Mouse (Mus musculus): ENCODE measurements around the gene Gp6. TPM values are rescaled to one million over a fixed set of nuclear protein-coding genes. Genes with fewer than 3 reads are reported as not detected.
"Not testable (repeated sequence)": the region's sequence is repeated elsewhere in the genome, so short reads cannot be mapped to it uniquely, and the experiment has no call there.

Gene Gp6
- 0.08 TPM in 1 of 2 replicates, not detected in the other for polyA plus RNA-seq (2015; fragmentation: Nextera tagmentation; extraction: Ambion mirVana)

DNA sequence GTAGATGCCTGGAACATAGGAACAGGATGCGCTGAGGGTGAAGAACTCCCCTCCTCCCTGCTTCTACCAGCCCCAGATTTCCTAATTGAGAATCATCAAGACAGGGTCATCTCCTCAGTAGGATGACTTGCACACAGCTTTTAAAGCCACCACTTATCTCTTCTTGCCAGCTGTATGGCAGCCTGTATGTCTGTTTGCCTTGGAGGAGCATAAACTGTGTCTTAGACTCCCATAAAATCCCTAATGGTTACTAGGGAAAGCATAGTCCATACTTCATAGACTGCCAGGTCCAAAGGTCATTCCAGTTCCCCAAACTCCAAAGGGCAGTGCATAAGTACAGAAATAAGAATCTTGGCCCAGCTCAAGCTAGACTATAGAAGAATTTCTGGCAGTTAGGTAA is at the start of gene Gp6:
TSS of gene Gp6 (minus strand) at position 15 of the 400 bp plus-strand sequence.
- no peak for ATAC-seq (ENCODE audit: low FRiP score)
- Histone ChIP-seq H3K36me3 (no peaks in the 10 kb centered on the region), H3K9me3 (replicated peaks) (no peaks in the 10 kb centered on the region), H3K4me1 (no peaks in the 10 kb centered on the region), H3K27ac (replicated peaks) (no peak within 1 kb of the TSS), H3K9ac (replicated peaks) (no peak within 1 kb of the TSS), H3K4me2 (no peak within 1 kb of the TSS), H3K4me3 (replicated peaks) (no peak within 1 kb of the TSS), H3K27me3 (replicated peaks) (no peaks in the 10 kb centered on the region)
- WGBS, result 87% methylated on average over 1 of the region's 1 CpGs

DNA sequence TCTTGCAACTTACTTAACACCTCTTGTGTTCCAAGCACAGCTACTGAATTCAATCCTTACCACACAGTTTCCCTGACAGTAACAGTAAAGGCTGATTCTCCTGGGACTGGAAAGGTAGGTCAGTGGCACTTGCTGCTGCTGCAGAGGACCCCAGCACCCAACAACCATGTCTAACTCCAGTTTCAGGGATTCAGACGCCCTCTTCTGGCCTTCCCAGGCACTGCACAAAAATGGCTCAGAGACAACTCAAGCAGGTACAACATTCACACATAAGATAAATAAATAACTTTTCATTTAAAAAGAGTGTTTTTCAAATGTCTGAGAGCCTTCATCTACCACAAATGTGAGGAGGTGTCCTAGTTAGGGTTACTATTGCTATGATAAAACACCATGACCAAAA is 49.6 kb upstream of the Gp6 start:
- no peak overlapping the region for H3K9ac ChIP-seq (replicated peaks)
- no peak overlapping the region for H3K4me2 ChIP-seq
- no peak overlapping the region for H3K27ac ChIP-seq (replicated peaks)
- no peaks in the 10 kb centered on the region for H3K9me3 ChIP-seq (replicated peaks)
- no peaks in the 10 kb centered on the region for H3K27me3 ChIP-seq (replicated peaks)
- WGBS, result 8% methylated on average over 1 of the region's 1 CpGs
- no peak overlapping the region for H3K4me3 ChIP-seq (replicated peaks)
- no peak for ATAC-seq (ENCODE audit: low FRiP score)
- peaks cover 19% of the 10 kb centered on the region for H3K36me3 ChIP-seq
- H3K4me1 ChIP-seq, result peaks cover 18% of the 10 kb centered on the region

DNA sequence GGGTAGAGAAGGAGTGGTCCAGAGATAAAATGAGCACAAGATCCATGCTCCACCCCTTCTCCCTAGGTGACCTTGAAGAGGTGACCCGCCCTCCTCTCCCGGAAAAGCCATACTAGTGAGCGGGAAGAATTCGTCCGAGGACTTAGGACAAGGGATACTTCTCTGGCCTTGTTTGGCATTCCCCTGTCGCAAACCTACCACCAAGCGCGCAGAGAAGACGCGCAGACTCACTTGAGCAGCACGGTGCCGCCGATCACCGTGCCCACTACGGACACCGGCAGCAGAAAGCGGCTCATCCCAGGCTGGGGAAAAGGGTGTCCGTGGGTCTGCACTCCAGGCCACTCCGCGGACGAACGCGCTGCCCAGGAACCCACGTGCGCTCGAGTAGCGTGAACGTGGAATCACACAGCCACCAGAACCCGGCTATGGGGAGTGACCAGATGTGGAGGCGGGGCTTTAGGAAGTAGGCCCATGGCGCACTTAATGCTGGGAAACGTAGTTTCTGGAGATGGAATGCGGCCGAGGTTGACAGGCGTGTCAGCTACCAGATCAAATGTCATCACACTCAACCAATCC is 47.8 kb upstream of the Gp6 start, which contains the start of gene Rdh13:
TSS of gene Rdh13 (minus strand) at position 434 of the 576 bp plus-strand sequence.
- Histone ChIP-seq H3K27ac (replicated peaks) (peak within 1 kb of the TSS; percentile 87), H3K27me3 (replicated peaks) (no peaks in the 10 kb centered on the region), H3K4me1 (peaks cover 18% of the 10 kb centered on the region), H3K4me2 (peak within 1 kb of the TSS; percentile 73), H3K36me3 (peaks cover 37% of the 10 kb centered on the region), H3K9me3 (replicated peaks) (no peaks in the 10 kb centered on the region), H3K9ac (replicated peaks) (peak within 1 kb of the TSS; percentile 74), H3K4me3 (replicated peaks) (peak within 1 kb of the TSS; percentile 75)
- WGBS, result under 1% methylated on average over 35 of the region's 35 CpGs
- ATAC-seq (ENCODE audit: low FRiP score), result peak; percentile 95

DNA sequence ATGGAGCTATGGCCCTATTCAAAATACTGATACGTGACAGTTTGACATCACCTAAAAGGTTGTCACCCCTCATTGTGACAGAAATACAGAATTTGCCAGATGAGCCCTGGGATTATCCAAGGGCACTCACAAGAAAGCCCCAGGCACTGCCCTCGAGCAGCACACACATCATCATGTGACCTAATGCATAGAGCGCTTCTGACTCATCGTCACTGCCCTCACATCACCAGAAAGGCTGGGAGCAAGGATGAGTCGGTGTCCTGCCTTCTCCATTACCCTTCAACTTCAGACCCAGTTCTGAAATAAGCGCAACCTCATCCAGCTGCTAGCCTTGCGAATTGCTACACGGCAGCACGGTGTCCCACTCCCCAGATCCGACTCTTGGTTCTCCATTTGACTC is 43.0 kb upstream of the Gp6 start:
- WGBS, result 96% methylated on average over 10 of the region's 10 CpGs
- Histone ChIP-seq H3K36me3 (peaks cover 67% of the 10 kb centered on the region), H3K4me3 (replicated peaks) (no peak overlapping the region), H3K27me3 (replicated peaks) (no peaks in the 10 kb centered on the region), H3K27ac (replicated peaks) (no peak overlapping the region), H3K4me1 (peaks cover 14% of the 10 kb centered on the region), H3K9me3 (replicated peaks) (no peaks in the 10 kb centered on the region), H3K9ac (replicated peaks) (no peak overlapping the region), H3K4me2 (no peak overlapping the region)
- no peak for ATAC-seq (ENCODE audit: low FRiP score)

DNA sequence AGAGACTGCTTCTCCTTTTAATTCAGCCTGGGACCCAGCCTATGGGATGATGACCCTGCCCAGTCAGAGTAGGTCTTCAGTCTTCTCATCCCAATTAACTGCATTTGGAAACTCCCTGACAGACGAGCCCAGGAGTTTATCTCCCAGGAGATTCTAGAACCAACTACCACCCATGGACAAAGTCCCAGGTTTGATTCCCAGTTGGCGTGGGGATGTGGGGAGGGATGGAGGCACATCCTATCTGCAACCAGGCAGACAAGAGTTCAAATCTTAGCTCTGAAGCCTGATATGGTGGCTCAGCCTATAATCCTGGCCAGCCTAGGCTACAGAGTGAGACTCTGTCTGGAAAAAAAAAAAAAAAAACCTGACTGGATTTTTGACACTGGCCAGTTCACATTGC is 40.2 kb upstream of the Gp6 start:
- Histone ChIP-seq H3K4me1 (no peaks in the 10 kb centered on the region), H3K36me3 (peaks cover 81% of the 10 kb centered on the region), H3K27ac (replicated peaks) (no peak overlapping the region), H3K4me2 (no peak overlapping the region), H3K27me3 (replicated peaks) (no peaks in the 10 kb centered on the region), H3K9me3 (replicated peaks) (no peaks in the 10 kb centered on the region), H3K9ac (replicated peaks) (no peak overlapping the region), H3K4me3 (replicated peaks) (no peak overlapping the region)
- ATAC-seq (ENCODE audit: low FRiP score), result no peak
- 96% methylated on average over 2 of the region's 2 CpGs for WGBS

DNA sequence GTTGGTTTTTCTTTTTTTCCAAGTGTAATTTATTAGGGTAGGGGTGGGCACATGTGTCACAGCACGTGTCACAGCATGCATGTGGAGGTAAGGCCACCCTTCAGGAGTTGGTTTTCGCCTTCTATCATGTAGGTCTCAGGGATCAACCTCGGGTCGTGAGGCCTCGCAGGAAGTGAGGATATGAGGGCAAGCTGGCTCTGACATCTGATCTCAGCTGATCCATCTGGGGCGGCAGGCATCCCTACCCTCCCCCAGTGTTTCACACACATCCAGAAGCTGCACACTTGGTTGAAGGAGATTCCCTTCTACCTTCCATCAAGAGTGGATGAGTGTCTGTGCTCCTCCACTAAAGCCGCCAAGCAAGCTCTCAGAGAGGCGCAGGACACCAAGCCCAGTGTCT is 34.5 kb upstream of the Gp6 start:
- peaks cover 87% of the 10 kb centered on the region for H3K36me3 ChIP-seq
- no peak overlapping the region for H3K4me2 ChIP-seq
- 93% methylated on average over 8 of the region's 8 CpGs for WGBS

DNA sequence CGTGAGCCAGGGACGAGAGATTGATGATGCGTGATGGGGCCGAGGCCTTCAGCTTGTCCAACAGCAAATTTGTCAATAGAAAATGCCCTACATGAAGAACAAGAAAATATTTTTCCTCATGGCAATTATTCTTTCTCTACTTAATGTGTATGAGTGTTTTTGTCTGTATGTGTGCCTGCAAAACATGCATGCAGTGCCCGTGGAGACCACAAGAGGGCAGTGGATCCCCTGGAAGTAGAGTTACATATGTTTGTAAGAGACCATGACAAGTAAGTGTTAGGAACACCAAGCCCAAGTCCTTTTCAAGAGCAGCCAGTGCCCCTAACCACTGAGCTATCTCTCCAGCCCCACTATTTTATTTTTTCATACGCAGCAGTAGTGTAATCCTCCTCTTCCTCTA is 34.0 kb upstream of the Gp6 start:
- H3K27ac ChIP-seq (replicated peaks), result no peak overlapping the region
- no peaks in the 10 kb centered on the region; the same call in 1 of the 2 replicates for H3K4me1 ChIP-seq
- no peak for ATAC-seq (ENCODE audit: low FRiP score)
- H3K36me3 ChIP-seq, result peaks cover 88% of the 10 kb centered on the region
- no peak overlapping the region for H3K4me3 ChIP-seq (replicated peaks)
- no peak overlapping the region for H3K4me2 ChIP-seq
- no peak overlapping the region for H3K9ac ChIP-seq (replicated peaks)
- H3K27me3 ChIP-seq (replicated peaks), result no peaks in the 10 kb centered on the region
- H3K9me3 ChIP-seq (replicated peaks), result no peaks in the 10 kb centered on the region
- WGBS, result 84% methylated on average over 6 of the region's 6 CpGs

More for the DNA sequence above, 34.5 kb upstream of the Gp6 start:
- Histone ChIP-seq H3K27me3 (replicated peaks) (no peaks in the 10 kb centered on the region), H3K4me1 (no peaks in the 10 kb centered on the region; the same call in 1 of the 2 replicates), H3K27ac (replicated peaks) (no peak overlapping the region), H3K4me3 (replicated peaks) (no peak overlapping the region), H3K9ac (replicated peaks) (no peak overlapping the region), H3K9me3 (replicated peaks) (no peaks in the 10 kb centered on the region)
- ATAC-seq (ENCODE audit: low FRiP score), result no peak

DNA sequence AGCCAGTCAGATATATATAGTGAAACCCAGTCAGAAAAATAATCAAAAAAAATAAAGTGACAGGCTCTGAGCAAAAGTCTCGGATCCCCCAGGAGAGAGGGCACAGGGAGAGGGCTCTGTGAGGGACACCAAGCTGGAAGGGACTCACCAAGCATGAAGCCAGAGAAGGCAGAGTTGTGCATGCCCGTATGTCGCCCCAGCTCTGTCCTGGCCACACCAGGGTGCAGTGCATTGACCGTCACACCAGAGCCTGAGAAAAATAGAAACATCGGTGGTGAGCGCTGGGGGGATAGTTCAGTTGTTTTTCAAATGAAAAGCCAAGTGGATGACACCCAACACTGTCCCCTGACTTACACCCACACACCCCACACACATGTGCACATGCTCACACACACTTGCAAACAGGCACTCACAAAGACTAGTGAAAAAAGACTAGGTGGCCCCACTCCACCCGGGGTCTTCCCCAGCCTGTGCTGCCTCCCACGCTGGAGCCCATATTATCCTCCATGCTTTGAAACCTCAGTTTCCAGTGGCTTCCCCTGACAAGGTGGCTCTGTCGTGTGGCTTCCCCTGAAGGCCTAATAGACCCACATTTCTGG is 32.8 kb upstream of the Gp6 start:
- Histone ChIP-seq H3K4me1 (no peaks in the 10 kb centered on the region; the same call in 1 of the 2 replicates), H3K9me3 (replicated peaks) (no peaks in the 10 kb centered on the region), H3K27ac (replicated peaks) (no peak overlapping the region), H3K4me3 (replicated peaks) (no peak overlapping the region), H3K9ac (replicated peaks) (no peak overlapping the region), H3K27me3 (replicated peaks) (no peaks in the 10 kb centered on the region), H3K36me3 (peaks cover 90% of the 10 kb centered on the region), H3K4me2 (no peak overlapping the region)
- ATAC-seq (ENCODE audit: low FRiP score), result no peak
- 94% methylated on average over 9 of the region's 9 CpGs for WGBS

DNA sequence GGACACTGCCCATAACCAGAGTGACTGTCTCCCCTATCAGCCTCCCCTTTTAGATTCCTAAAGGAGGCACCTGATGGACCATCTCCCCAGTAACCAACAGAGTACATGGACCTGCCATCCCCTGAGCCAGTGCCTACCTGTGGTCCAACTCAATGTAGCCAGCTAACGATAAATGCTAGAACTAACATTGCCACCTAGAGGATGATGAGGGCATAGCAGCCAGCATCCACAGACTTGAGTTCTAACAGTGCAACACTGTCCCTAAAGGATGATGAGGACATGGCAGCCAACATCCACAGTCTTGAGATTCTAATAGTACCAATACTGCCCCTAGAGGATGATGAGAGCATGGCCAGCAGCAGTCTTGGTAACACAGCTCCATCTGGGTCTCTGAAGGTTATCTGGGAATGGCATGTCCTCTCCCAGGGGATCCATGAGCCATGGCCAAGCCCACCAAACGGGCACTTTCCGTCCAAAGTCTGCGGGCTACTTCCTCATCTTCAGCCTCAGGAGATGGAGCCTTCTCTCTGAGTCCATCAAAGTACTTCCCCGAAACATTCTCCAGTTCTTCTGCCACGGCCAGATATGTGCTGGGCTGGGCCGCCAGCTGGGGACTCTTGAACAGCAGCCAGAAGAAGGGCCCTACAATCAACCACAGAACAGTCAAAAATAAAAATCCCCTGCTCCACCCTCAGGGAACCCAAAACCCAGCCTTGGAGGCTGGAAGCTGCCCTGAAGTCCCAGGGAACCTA is 29.8 kb upstream of the Gp6 start:
- Histone ChIP-seq H3K4me1 (no peaks in the 10 kb centered on the region; the same call in 1 of the 2 replicates), H3K27me3 (replicated peaks) (no peaks in the 10 kb centered on the region), H3K27ac (replicated peaks) (no peak overlapping the region), H3K4me2 (no peak overlapping the region), H3K9ac (replicated peaks) (no peak overlapping the region), H3K4me3 (replicated peaks) (no peak overlapping the region), H3K36me3 (peaks cover 83% of the 10 kb centered on the region), H3K9me3 (replicated peaks) (no peaks in the 10 kb centered on the region)
- ATAC-seq (ENCODE audit: low FRiP score), result peak; percentile 94
- 76% methylated on average over 7 of the region's 7 CpGs for WGBS

DNA sequence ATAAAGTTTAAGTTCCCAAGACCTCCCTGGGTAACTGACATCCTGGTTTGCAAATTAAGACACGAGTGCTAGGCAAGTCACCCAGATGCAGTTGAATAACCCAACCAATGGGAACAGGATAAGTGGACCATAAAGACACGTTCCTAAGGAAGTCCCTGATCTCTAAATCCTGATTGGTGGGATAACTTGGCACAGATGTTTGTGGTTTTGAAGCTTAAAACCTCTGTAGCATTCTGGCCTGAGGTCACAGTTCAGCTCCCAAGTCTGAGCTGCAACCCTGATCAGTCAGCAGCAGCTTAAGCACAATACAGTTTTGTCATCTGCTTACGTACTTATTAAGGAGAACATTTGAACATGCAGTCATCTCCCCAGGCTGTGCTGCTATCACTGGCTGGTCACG is 22.7 kb upstream of the Gp6 start:
- no peaks in the 10 kb centered on the region for H3K4me1 ChIP-seq
- no peak overlapping the region for H3K9ac ChIP-seq (replicated peaks)
- H3K27ac ChIP-seq (replicated peaks), result no peak overlapping the region
- H3K9me3 ChIP-seq (replicated peaks), result no peaks in the 10 kb centered on the region
- H3K36me3 ChIP-seq, result peaks cover 19% of the 10 kb centered on the region
- H3K4me2 ChIP-seq, result no peak overlapping the region
- 70% methylated on average over 4 of the region's 4 CpGs for whole genome bisulfite sequencing
- ATAC-seq (ENCODE audit: low FRiP score), result no peak
- no peak overlapping the region for H3K4me3 ChIP-seq (replicated peaks)
- H3K27me3 ChIP-seq (replicated peaks), result no peaks in the 10 kb centered on the region

DNA sequence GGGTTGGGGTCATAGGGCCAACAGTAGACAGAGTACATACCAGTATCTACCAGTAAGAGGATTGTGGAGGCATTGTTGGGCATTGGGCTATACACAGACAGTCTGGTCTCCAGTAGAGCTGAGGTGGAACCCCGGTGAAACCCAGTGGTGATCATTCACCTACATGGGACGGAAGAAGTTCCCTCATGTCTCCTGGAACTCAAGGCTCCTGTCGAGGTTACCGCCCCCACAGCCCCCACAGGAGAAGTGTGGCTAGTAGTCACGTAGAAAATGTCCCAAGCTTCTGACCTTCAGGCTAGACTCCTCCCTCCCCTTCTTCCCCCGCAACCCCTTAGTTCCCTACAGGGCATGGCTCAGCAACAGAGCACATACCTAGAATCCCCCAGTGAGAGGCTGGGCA is 22.1 kb upstream of the Gp6 start:
- Histone ChIP-seq H3K27ac (replicated peaks) (no peak overlapping the region), H3K4me3 (replicated peaks) (no peak overlapping the region), H3K9me3 (replicated peaks) (no peaks in the 10 kb centered on the region), H3K36me3 (peaks cover 14% of the 10 kb centered on the region), H3K4me2 (no peak overlapping the region), H3K4me1 (no peaks in the 10 kb centered on the region), H3K9ac (replicated peaks) (no peak overlapping the region), H3K27me3 (replicated peaks) (no peaks in the 10 kb centered on the region)
- 81% methylated on average over 6 of the region's 6 CpGs for WGBS
- no peak for ATAC-seq (ENCODE audit: low FRiP score)

DNA sequence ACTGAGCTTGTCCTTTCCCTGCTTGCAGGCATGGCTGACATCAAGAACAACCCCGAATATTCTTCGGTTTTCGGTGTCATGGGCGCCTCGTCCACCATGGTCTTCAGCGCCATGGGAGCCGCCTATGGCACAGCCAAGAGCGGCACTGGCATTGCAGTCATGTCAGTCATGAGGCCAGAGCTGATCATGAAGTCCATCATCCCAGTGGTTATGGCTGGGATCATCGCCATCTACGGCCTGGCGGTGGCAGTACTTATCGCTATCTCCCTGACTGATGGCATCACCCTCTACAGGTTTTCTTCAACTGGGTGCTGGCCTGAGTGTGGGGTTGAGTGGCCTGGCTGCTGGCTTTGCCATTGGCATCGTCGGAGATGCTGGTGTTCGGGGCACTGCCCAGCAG is 14.9 kb upstream of the Gp6 start:
- not testable (repeated sequence) for H3K9ac ChIP-seq (replicated peaks); H3K27me3 ChIP-seq (replicated peaks); H3K27ac ChIP-seq (replicated peaks); ATAC-seq (ENCODE audit: low FRiP score); H3K4me1 ChIP-seq; H3K4me2 ChIP-seq; H3K4me3 ChIP-seq (replicated peaks); H3K9me3 ChIP-seq (replicated peaks); H3K36me3 ChIP-seq
- WGBS, result 96% methylated on average over 15 of the region's 15 CpGs

Data from neural tube, embryonic 15.5 days (tissue).